Mouse (Mus musculus): ENCODE measurements at regions not wholly inside any gene's neighbourhood (a gene's known extent, or its start where the extent isn't known, plus 50 kb on each side); places are given as distances from the start of the nearest gene placed in this dataset.

GRCm38 (mm10) chr12:82085771-82086400 is 83.2 kb upstream of the Sipa1l1 start:
- ATAC-seq (replicated peaks; ENCODE audit: low FRiP score), result no peak

DNA sequence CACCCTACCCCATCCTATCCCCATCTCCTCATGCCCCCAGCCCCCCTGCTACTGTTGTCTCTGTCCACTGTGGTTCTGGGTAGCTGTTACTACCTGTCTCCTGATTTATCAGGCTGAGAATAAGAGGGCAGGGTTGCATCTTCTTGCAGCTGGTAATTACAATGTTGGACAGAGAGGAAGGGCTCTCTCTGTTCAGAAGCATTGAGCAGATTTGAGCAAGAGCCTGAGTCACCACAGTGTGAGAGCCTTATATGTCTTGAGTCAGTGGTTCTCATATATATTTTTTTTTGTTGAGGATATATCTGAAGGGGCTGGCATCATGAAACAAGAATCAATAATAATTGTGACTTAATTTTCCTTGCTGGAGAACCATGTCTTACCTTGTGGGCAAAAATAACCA is 82.7 kb upstream of the Sipa1l1 start:
- Histone ChIP-seq H3K9ac (no peak overlapping the region), H3K4me1 (no peaks in the 10 kb centered on the region), H3K36me3 (no peaks in the 10 kb centered on the region), H3K4me2 (no peak overlapping the region), H3K9me3 (replicated peaks) (no peaks in the 10 kb centered on the region), H3K4me3 (replicated peaks) (no peak overlapping the region), H3K27ac (no peak overlapping the region), H3K27me3 (no peaks in the 10 kb centered on the region)
- no peak for ATAC-seq (replicated peaks; ENCODE audit: low FRiP score)

More at GRCm38 (mm10) chr12:82085771-82086400, 83.2 kb upstream of the Sipa1l1 start:
- H3K4me2 ChIP-seq, result no peak overlapping the region
- H3K4me1 ChIP-seq, result no peaks in the 10 kb centered on the region
- no peak overlapping the region for H3K9ac ChIP-seq
- H3K36me3 ChIP-seq, result no peaks in the 10 kb centered on the region
- H3K4me3 ChIP-seq (replicated peaks), result no peak overlapping the region
- no peaks in the 10 kb centered on the region for H3K9me3 ChIP-seq (replicated peaks)
- H3K27me3 ChIP-seq, result no peaks in the 10 kb centered on the region
- 49% methylated on average over 7 of the region's 7 CpGs for WGBS
- no peak overlapping the region for H3K27ac ChIP-seq

- no peaks in the 10 kb centered on the region for H3K36me3 ChIP-seq
- H3K4me2 ChIP-seq, result no peak overlapping the region
- H3K9ac ChIP-seq, result no peak overlapping the region
- 86% methylated on average over 6 of the region's 6 CpGs for WGBS
- H3K27me3 ChIP-seq, result no peaks in the 10 kb centered on the region
- H3K9me3 ChIP-seq (replicated peaks), result no peaks in the 10 kb centered on the region
- no peak overlapping the region for H3K4me3 ChIP-seq (replicated peaks)
- no peak overlapping the region for H3K27ac ChIP-seq
- peaks cover 9% of the 10 kb centered on the region; the same call in 1 of the 2 replicates for H3K4me1 ChIP-seq
- no peak for ATAC-seq (replicated peaks; ENCODE audit: low FRiP score)
These were observed 79.8 kb upstream of the Sipa1l1 start for GRCm38 (mm10) chr12:82089288-82089687.

- H3K9ac ChIP-seq, result no peak overlapping the region
- H3K27ac ChIP-seq, result no peak overlapping the region
- ATAC-seq (replicated peaks; ENCODE audit: low FRiP score), result no peak
- H3K4me2 ChIP-seq, result no peak overlapping the region
- H3K4me3 ChIP-seq (replicated peaks), result no peak overlapping the region
- no peaks in the 10 kb centered on the region for H3K36me3 ChIP-seq
- H3K27me3 ChIP-seq, result no peaks in the 10 kb centered on the region
- WGBS, result 70% methylated on average over 7 of the region's 7 CpGs
- peaks cover 20% of the 10 kb centered on the region; the same call in 1 of the 2 replicates for H3K4me1 ChIP-seq
- H3K9me3 ChIP-seq (replicated peaks), result no peaks in the 10 kb centered on the region
These were observed 75.8 kb upstream of the Sipa1l1 start for GRCm38 (mm10) chr12:82093317-82093716.

- Histone ChIP-seq H3K36me3 (no peaks in the 10 kb centered on the region), H3K27ac (no peak overlapping the region), H3K9ac (no peak overlapping the region), H3K9me3 (replicated peaks) (no peaks in the 10 kb centered on the region), H3K4me2 (no peak overlapping the region), H3K4me3 (replicated peaks) (no peak overlapping the region), H3K4me1 (peaks cover 20% of the 10 kb centered on the region; the same call in 1 of the 2 replicates), H3K27me3 (no peaks in the 10 kb centered on the region)
- WGBS, result 79% methylated on average over 1 of the region's 1 CpGs
- no peak for ATAC-seq (replicated peaks; ENCODE audit: low FRiP score)
These were observed 73.7 kb upstream of the Sipa1l1 start for GRCm38 (mm10) chr12:82095396-82095795.

DNA sequence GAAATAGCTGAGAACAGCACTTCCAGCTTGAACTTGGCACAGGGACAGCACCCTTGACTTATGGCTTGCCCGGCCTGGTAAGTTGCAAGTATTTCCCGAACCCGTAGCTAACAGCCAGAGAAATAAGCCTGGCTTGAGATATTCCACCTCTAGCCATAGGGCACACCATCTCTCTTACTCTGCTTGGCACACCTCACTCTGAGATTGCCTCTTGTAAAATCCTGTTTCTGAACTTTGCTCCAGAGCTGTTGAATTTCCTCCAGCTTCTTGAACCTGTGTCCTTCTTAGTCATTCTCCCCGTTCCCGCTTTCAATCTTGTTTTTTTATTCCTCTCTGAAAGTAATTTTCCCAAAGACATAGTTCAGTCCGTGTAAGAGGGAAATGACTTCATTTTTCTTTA is 72.0 kb upstream of the Sipa1l1 start:
- ATAC-seq (replicated peaks; ENCODE audit: low FRiP score), result no peak
- H3K4me3 ChIP-seq (replicated peaks), result no peak overlapping the region
- no peak overlapping the region for H3K9ac ChIP-seq
- no peak overlapping the region for H3K4me2 ChIP-seq
- H3K27ac ChIP-seq, result no peak overlapping the region
- no peaks in the 10 kb centered on the region for H3K27me3 ChIP-seq
- 79% methylated on average over 6 of the region's 6 CpGs for WGBS
- H3K36me3 ChIP-seq, result no peaks in the 10 kb centered on the region
- H3K9me3 ChIP-seq (replicated peaks), result no peaks in the 10 kb centered on the region
- peaks cover 13% of the 10 kb centered on the region; the same call in 1 of the 2 replicates for H3K4me1 ChIP-seq

DNA sequence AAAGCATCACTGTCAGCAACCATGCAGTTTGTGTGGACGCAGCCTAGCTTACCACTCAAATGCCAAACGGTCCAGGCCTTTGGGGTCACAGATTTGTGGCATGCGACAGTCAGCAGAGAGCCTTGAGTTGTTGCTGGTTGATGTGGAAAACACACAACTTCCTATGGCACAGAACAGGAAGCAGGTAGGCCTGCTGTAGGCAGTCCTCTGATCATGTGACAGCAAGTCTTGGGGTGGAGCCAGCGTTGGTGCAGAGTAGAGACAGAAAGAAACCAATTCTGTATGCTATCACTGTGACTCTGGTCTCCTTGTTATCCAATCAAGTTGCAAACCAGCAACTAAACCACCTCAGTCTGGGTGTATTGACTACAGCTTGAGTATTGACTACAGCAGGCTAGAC is 71.5 kb upstream of the Sipa1l1 start:
- no peak overlapping the region for H3K4me2 ChIP-seq
- H3K9me3 ChIP-seq (replicated peaks), result no peaks in the 10 kb centered on the region
- no peaks in the 10 kb centered on the region for H3K27me3 ChIP-seq
- H3K4me3 ChIP-seq (replicated peaks), result no peak overlapping the region
- no peaks in the 10 kb centered on the region for H3K36me3 ChIP-seq
- 86% methylated on average over 4 of the region's 4 CpGs for WGBS
- no peak overlapping the region for H3K9ac ChIP-seq
- H3K27ac ChIP-seq, result no peak overlapping the region
- ATAC-seq (replicated peaks; ENCODE audit: low FRiP score), result no peak
- H3K4me1 ChIP-seq, result peaks cover 11% of the 10 kb centered on the region; the same call in 1 of the 2 replicates

DNA sequence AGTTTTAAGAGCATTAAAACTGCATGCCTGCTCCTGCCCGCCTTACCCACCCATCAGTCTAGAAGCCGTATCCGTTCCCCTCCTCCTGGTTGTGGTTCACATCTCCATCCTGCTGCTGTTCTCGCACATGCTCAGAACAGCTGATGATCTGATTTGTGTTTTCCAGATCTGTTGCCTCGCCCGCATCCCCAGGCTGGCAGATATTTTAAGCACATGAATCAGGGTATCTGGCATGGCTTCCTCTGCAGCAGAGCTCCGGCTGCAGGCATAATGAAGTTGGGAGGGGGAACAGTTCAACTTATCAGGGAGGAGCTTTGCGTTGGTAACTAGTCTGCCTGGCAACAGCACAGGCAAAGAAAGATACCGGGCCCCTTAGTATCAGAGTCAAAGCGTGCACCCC is 64.9 kb upstream of the Sipa1l1 start:
- H3K27ac ChIP-seq, result no peak overlapping the region
- 80% methylated on average over 10 of the region's 10 CpGs for WGBS
- H3K4me1 ChIP-seq, result peaks cover 15% of the 10 kb centered on the region
- H3K4me2 ChIP-seq, result no peak overlapping the region
- no peak overlapping the region for H3K4me3 ChIP-seq (replicated peaks)
- no peak overlapping the region for H3K9ac ChIP-seq
- peaks cover 5% of the 10 kb centered on the region; the same call in 1 of the 2 replicates for H3K9me3 ChIP-seq (replicated peaks)
- no peaks in the 10 kb centered on the region for H3K27me3 ChIP-seq
- no peaks in the 10 kb centered on the region for H3K36me3 ChIP-seq
- no peak for ATAC-seq (replicated peaks; ENCODE audit: low FRiP score)

DNA sequence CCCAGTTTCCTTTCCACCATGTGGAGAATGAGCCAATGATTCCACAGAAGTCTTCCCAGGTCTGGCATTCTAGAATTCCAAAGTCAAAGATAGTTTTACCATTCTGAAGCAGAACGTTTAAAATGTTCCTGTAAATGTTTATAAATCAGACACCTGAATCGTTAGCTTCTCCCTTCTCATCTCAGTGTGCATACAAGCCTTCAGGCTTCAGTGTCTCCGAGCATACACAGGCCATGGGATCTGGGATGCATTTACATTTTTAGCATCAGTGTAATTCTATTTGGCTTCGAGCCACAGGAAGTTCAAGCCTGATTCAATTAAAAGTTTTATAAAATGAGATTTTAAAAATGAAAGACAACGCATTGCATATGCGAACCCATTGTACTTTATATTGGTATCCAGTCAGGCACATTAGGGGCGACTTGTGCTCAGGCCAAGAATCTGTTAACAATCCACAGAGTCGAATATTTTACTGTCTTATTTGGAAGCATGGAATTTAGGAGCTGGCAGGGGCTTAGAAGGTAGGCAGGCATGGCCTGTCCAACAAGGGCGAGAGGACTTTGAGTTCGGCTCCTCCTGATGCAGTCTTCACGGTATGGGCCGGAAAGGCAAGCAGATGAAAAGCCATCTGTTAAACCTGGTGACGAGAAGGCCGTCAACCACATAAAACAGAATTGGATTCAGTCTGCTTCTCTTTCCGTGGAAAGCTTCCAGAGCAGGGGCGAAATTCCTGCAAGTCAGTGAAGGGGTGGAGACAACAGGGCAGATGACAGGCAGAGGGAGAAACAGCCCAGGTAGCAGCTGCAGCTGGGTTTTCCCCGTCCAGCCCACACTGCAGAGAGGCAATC is 63.7 kb upstream of the Sipa1l1 start:
- H3K9ac ChIP-seq, result no peak overlapping the region
- no peak for ATAC-seq (replicated peaks; ENCODE audit: low FRiP score)
- H3K4me1 ChIP-seq, result peaks cover 15% of the 10 kb centered on the region
- H3K4me3 ChIP-seq (replicated peaks), result no peak overlapping the region
- 54% methylated on average over 17 of the region's 17 CpGs for WGBS
- no peaks in the 10 kb centered on the region for H3K36me3 ChIP-seq
- no peak overlapping the region for H3K4me2 ChIP-seq
- no peaks in the 10 kb centered on the region for H3K27me3 ChIP-seq
- H3K27ac ChIP-seq, result peak overlapping the region; percentile 34; the same call in 1 of the 2 replicates
- H3K9me3 ChIP-seq (replicated peaks), result peaks cover 5% of the 10 kb centered on the region; the same call in 1 of the 2 replicates

DNA sequence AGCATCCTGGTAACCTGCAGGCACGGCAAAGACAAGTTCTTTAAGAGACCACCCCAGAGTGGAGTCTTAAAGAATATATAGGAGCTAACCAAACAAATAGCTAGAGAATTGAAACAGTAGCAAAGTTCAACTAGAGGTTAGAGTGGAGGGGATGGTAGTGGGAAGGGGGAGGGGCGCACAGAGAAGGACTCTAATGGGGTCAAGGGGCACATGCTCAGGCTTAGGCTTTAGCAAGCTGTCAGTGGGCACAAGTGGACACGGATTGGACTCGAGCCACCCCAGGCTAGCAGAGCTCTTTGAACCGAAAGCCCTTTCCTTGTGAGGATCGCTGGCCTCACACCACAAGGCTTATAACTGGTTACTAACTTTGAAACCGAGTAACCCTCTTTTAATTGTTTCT is 53.4 kb upstream of the Sipa1l1 start:
- no peaks in the 10 kb centered on the region for H3K36me3 ChIP-seq
- WGBS, result 60% methylated on average over 7 of the region's 7 CpGs
- no peaks in the 10 kb centered on the region for H3K27me3 ChIP-seq
- no peak overlapping the region for H3K9ac ChIP-seq
- H3K27ac ChIP-seq, result no peak overlapping the region
- H3K9me3 ChIP-seq (replicated peaks), result no peaks in the 10 kb centered on the region
- H3K4me1 ChIP-seq, result peaks cover 7% of the 10 kb centered on the region
- ATAC-seq (replicated peaks; ENCODE audit: low FRiP score), result no peak
- no peak overlapping the region for H3K4me3 ChIP-seq (replicated peaks)
- no peak overlapping the region for H3K4me2 ChIP-seq
